Mouse (Mus musculus) gastrocnemius, postnatal 36 days (tissue): ENCODE results near the gene Slc2a4. TPM values are rescaled to one million over a fixed set of nuclear protein-coding genes. Genes with fewer than 3 reads are reported as not detected.

ENCODE experiments used
- DNase-seq, 2 experiments: peaks; one replicate each; pipeline ENCODE4 v3.0.0; 2022
- intact Hi-C: fragments of 180-260 bp; cut with DNase I; formaldehyde crosslinking; loops from one replicate; pipeline ENCODE4 v1.15.1; 2025
- microRNA-seq, 2 experiments: library from miRNA; unstranded; fragments of <30 nt; microRNA quantifications; one replicate each; pipeline ENCODE4 v1.2.0; 2021
- total RNA-seq, 2 experiments: library from RNA; stranded (reverse); gene quantifications; 2 replicates each; pipeline ENCODE4 v1.2.3; 2021

Slc2a4 gene
- total RNA-seq, 2 experiments from 2014 or later = 382 to 407 TPM

- no peak for DNase-seq
- intact Hi-C loops = no loop called here
These were observed 36.3 kb downstream of the Slc2a4 start for GRCm38 (mm10) chr11:69911701-69912100.

GRCm38 (mm10) chr11:69910781-69911560 is 37.0 kb downstream of the Slc2a4 start:
- no peak for DNase-seq
- intact Hi-C loops = no loop called here

GRCm38 (mm10) chr11:69910177-69910576 is 37.8 kb downstream of the Slc2a4 start:
- DNase-seq = no peak
- intact Hi-C loops = no loop called here

GRCm38 (mm10) chr11:69909174-69909573 is 38.8 kb downstream of the Slc2a4 start:
- intact Hi-C loops = no loop called here
- DNase-seq = no peak

GRCm38 (mm10) chr11:69908645-69909044 is 39.3 kb downstream of the Slc2a4 start:
- intact Hi-C loops = no loop called here
- no peak for DNase-seq

GRCm38 (mm10) chr11:69904311-69904710 is 43.7 kb downstream of the Slc2a4 start:
- intact Hi-C loops = no loop called here
- no peak for DNase-seq

- intact Hi-C loops = no loop called here
- no peak for DNase-seq
These were observed 45.0 kb downstream of the Slc2a4 start for GRCm38 (mm10) chr11:69902972-69903371.

- intact Hi-C loops = no loop called here
- no peak for DNase-seq
These were observed 46.0 kb downstream of the Slc2a4 start for GRCm38 (mm10) chr11:69901993-69902392.

- peak; percentile 89 to 91 for DNase-seq
- intact Hi-C loops = no loop called here
These were observed 46.6 kb downstream of the Slc2a4 start for GRCm38 (mm10) chr11:69901406-69901846.

GRCm38 (mm10) chr11:69900471-69901405 is 47.2 kb downstream of the Slc2a4 start, which contains the start of the genes 2810408A11Rik and Neurl4:
Gene 2810408A11Rik, minus strand, starts transcription at chr11:69900987.
Gene Neurl4, plus strand, starts transcription at chr11:69901072.
- intact Hi-C loops = no loop called here

GRCm38 (mm10) chr11:69899870-69900269 is 48.1 kb downstream of the Slc2a4 start:
- intact Hi-C loops = no loop called here

More at GRCm38 (mm10) chr11:69900471-69901405, 47.2 kb downstream of the Slc2a4 start, which contains the start of the genes 2810408A11Rik and Neurl4:
- peak; percentile 76 to 83 for DNase-seq

GRCm38 (mm10) chr11:69895291-69895690 is 52.7 kb downstream of the Slc2a4 start, which contains the start of gene Acap1:
Gene Acap1, minus strand, starts transcription at chr11:69895539.
- DNase-seq = no peak
- intact Hi-C loops = no loop called here

More at GRCm38 (mm10) chr11:69899870-69900269, 48.1 kb downstream of the Slc2a4 start:
- DNase-seq = no peak

GRCm38 (mm10) chr11:69894671-69895070 is 53.3 kb downstream of the Slc2a4 start:
- intact Hi-C loops = no loop called here
- DNase-seq = no peak

Small RNA genes within 50 kb of the gene (microRNA-seq; reads per million reads assigned to microRNA genes)
- 0 reads per million in 2 experiments for gene Gm44349

Other genes with a start within 250 kb of the Slc2a4 start
- gene Polr2a, start 189.6 kb downstream of the Slc2a4 start, total RNA-seq = 10 to 100 TPM; 28.7 to 29.2 TPM
- not detected for gene Slc35g3, start 186.2 kb downstream of the Slc2a4 start, total RNA-seq
- gene Zbtb4, start 182.3 kb downstream of the Slc2a4 start, total RNA-seq = 10 to 100 TPM; 24.3 to 26.2 TPM
- gene Chrnb1, start 152.2 kb downstream of the Slc2a4 start, total RNA-seq = 10 to 100 TPM; 29.2 to 33.1 TPM
- 1 to 10 TPM; 4.6 to 4.8 TPM for gene Fgf11, start 146.3 kb downstream of the Slc2a4 start, total RNA-seq
- gene Tmem102, start 142.6 kb downstream of the Slc2a4 start, total RNA-seq = under 1 TPM; 0.12 to 0.20 TPM
- gene Gm39566, start 132.9 kb downstream of the Slc2a4 start, total RNA-seq = not detected
- gene Spem2, start 129.7 kb downstream of the Slc2a4 start, total RNA-seq = not detected
- gene Spem1, start 126.0 kb downstream of the Slc2a4 start, total RNA-seq = not detected
- gene Nlgn2, start 110.4 kb downstream of the Slc2a4 start, total RNA-seq = 1 to 10 TPM; 2.4 to 2.9 TPM
- 100 to 1,000 TPM; 104 to 140 TPM for gene Tmem256, start 109.7 kb downstream of the Slc2a4 start, total RNA-seq
- 10 to 100 TPM; 10.6 to 11.2 TPM for gene Plscr3, start 101.8 kb downstream of the Slc2a4 start, total RNA-seq
- not detected for gene Tnk1, start 89.5 kb downstream of the Slc2a4 start, total RNA-seq
- gene Tmem95, start 70.2 kb downstream of the Slc2a4 start, total RNA-seq = not detected
- gene Kctd11, start 66.8 kb downstream of the Slc2a4 start, total RNA-seq = 1 to 10 TPM; 1.3 to 1.5 TPM
- gene Acap1, start 52.6 kb downstream of the Slc2a4 start, total RNA-seq = 1 to 10 TPM in 1 of 2 experiments, under 1 TPM in 1; 0.27 to 1.1 TPM
- gene 2810408A11Rik, start 47.2 kb downstream of the Slc2a4 start, total RNA-seq = under 1 TPM in 1 of 2 experiments, not detected in 1; 0.59 TPM
- gene Neurl4, start 47.1 kb downstream of the Slc2a4 start, total RNA-seq = 10 to 100 TPM; 22.9 to 23.1 TPM
- gene Gps2, start 34.3 kb downstream of the Slc2a4 start, total RNA-seq = 10 to 100 TPM; 33.9 to 42.5 TPM
- 100 to 1,000 TPM; 402 to 432 TPM for gene Eif5a, start 26.2 kb downstream of the Slc2a4 start, total RNA-seq
- gene Ybx2, start 12.4 kb downstream of the Slc2a4 start, total RNA-seq = 10 to 100 TPM in 1 of 2 experiments, 1 to 10 TPM in 1; 5.4 to 10.6 TPM
- not detected for gene Cldn7, start 16.6 kb upstream of the Slc2a4 start, total RNA-seq
- gene Ctdnep1, start 33.0 kb upstream of the Slc2a4 start, total RNA-seq = 100 to 1,000 TPM; 171 to 246 TPM
- gene Elp5, start 34.3 kb upstream of the Slc2a4 start, total RNA-seq = 10 to 100 TPM; 29.0 to 34.6 TPM
- 100 to 1,000 TPM; 142 to 178 TPM for gene Gabarap, start 43.0 kb upstream of the Slc2a4 start, total RNA-seq
- gene Phf23, start 47.6 kb upstream of the Slc2a4 start, total RNA-seq = 10 to 100 TPM; 12.6 to 16.5 TPM
- 1 to 10 TPM; 3.3 to 4.6 TPM for gene Dvl2, start 52.4 kb upstream of the Slc2a4 start, total RNA-seq
- 100 to 1,000 TPM; 320 to 384 TPM for gene Acadvl, start 67.2 kb upstream of the Slc2a4 start, total RNA-seq
- gene Dlg4, start 68.8 kb upstream of the Slc2a4 start, total RNA-seq = 1 to 10 TPM; 4.9 to 6.5 TPM
- not detected for gene Asgr1, start 105.9 kb upstream of the Slc2a4 start, total RNA-seq
- not detected for gene Asgr2, start 144.5 kb upstream of the Slc2a4 start, total RNA-seq
- 1 to 10 TPM; 1.1 to 1.2 TPM for gene Mgl2, start 182.1 kb upstream of the Slc2a4 start, total RNA-seq
- 1 to 10 TPM; 1.8 to 2.0 TPM for gene Clec10a, start 208.0 kb upstream of the Slc2a4 start, total RNA-seq